Mouse (Mus musculus) heart, embryonic 16.5 days (tissue): ENCODE data around the gene Fam198a. TPM values are rescaled to one million over a fixed set of nuclear protein-coding genes. Genes with fewer than 3 reads are reported as not detected.
A peak's percentile ranks its signal among the peaks of the same experiment; 100 is the strongest.
"Not testable (repeated sequence)": the region's sequence is repeated elsewhere in the genome, so short reads cannot be mapped to it uniquely, and the experiment has no call there.

ENCODE experiments used
- ATAC-seq: fragments of 200-750 bp; cut with Nextera tagmentation; replicated peaks from 2 replicates; pipeline ENCODE4 v1.8.0; 2017; ENCODE audit warnings: moderate number of reproducible peaks; ENCODE audit not compliant: insufficient read depth, low FRiP score; ENCODE audit errors: extremely low read depth
- H3K27ac ChIP-seq: fragments of 300-500 bp; sonication (generic); 2 replicates; pipeline ENCODE4 v1.5.1; 2014; ENCODE audit warnings: mild to moderate bottlenecking, low read length, control low read depth, moderate library complexity
- H3K27me3 ChIP-seq: fragments of 300-500 bp; sonication (generic); 2 replicates; pipeline ENCODE4 v1.6.1; 2014; ENCODE audit warnings: low read length, mixed read lengths; ENCODE audit not compliant: control insufficient read depth, insufficient read depth
- H3K36me3 ChIP-seq: fragments of 300-500 bp; sonication (generic); 2 replicates; pipeline ENCODE4 v1.6.1; 2014; ENCODE audit not compliant: control insufficient read depth, insufficient read depth
- H3K4me1 ChIP-seq: fragments of 300-500 bp; sonication (generic); 2 replicates; pipeline ENCODE4 v1.6.1; 2014; ENCODE audit warnings: low read length, mixed read lengths; ENCODE audit not compliant: control insufficient read depth, insufficient read depth
- H3K4me2 ChIP-seq: fragments of 300-500 bp; sonication (generic); 2 replicates; pipeline ENCODE4 v1.6.1; 2014; ENCODE audit warnings: low read depth, mild to moderate bottlenecking, control low read depth, low read length
- H3K4me3 ChIP-seq: fragments of 300-500 bp; sonication (generic); 2 replicates; pipeline ENCODE4 v1.5.1; 2014; ENCODE audit warnings: mild to moderate bottlenecking, control low read depth, low read length
- H3K9ac ChIP-seq: fragments of 300-500 bp; sonication (generic); 2 replicates; pipeline ENCODE4 v1.6.1; 2014; ENCODE audit warnings: low read length, control low read depth
- H3K9me3 ChIP-seq: fragments of 300-500 bp; sonication (generic); replicated peaks from 2 replicates; pipeline ENCODE4 v1.6.1; 2016; ENCODE audit warnings: low read length; ENCODE audit not compliant: control insufficient read depth
- WGBS: fragments of 180-500 bp; shearing (Covaris S2); extraction: QIAGEN DNeasy Blood & Tissue Kit; methylation state at CpG from one replicate; pipeline ENCODE4 v1.1.7; 2014; 5-methylcytosine and 5-hydroxymethylcytosine counted together
- polyA plus RNA-seq: library from polyadenylated mRNA; unstranded; fragments of >200 nt; fragmentation: Nextera tagmentation; extraction: Ambion mirVana; gene quantifications from 2 replicates; pipeline ENCODE4 v1.2.1, GENCODE M21; 2015

Gene Fam198a
- polyA plus RNA-seq, 1 experiment from 2014 or later, result 1.8 TPM

GRCm38 (mm10) chr9:122018782-122019395 is 68.1 kb downstream of the Fam198a start:
- Histone ChIP-seq H3K27me3 (no peaks in the 10 kb centered on the region), H3K4me3 (no peak overlapping the region), H3K27ac (no peak overlapping the region), H3K9me3 (no peaks in the 10 kb centered on the region), H3K4me2 (peak overlapping the region; percentile 26; the same call in 1 of the 2 replicates), H3K36me3 (no peaks in the 10 kb centered on the region), H3K9ac (0 out of 2 replicates have a peak overlapping the region, but pooled peaks have one; percentile 14), H3K4me1 (peaks cover 13% of the 10 kb centered on the region)
- ATAC-seq, result peak; percentile 56
- 10% methylated on average over 8 of the region's 8 CpGs for WGBS

GRCm38 (mm10) chr9:122020321-122020720 is 69.5 kb downstream of the Fam198a start:
- H3K27ac ChIP-seq, result no peak overlapping the region
- no peak overlapping the region for H3K4me3 ChIP-seq
- ATAC-seq, result no peak
- H3K9ac ChIP-seq, result no peak overlapping the region
- 79% methylated on average over 4 of the region's 4 CpGs for WGBS
- no peaks in the 10 kb centered on the region for H3K27me3 ChIP-seq
- peaks cover 16% of the 10 kb centered on the region for H3K4me1 ChIP-seq
- no peaks in the 10 kb centered on the region for H3K9me3 ChIP-seq
- H3K4me2 ChIP-seq, result no peak overlapping the region
- no peaks in the 10 kb centered on the region for H3K36me3 ChIP-seq

- H3K4me2 ChIP-seq, H3K27me3 ChIP-seq, H3K9ac ChIP-seq, ATAC-seq, H3K27ac ChIP-seq, H3K36me3 ChIP-seq, H3K4me3 ChIP-seq, H3K9me3 ChIP-seq: not testable (repeated sequence)
- H3K4me1 ChIP-seq, result peaks cover 20% of the 10 kb centered on the region
- WGBS, result 95% methylated on average over 4 of the region's 4 CpGs
Observed at GRCm38 (mm10) chr9:122021171-122021570, 70.4 kb downstream of the Fam198a start.

- Histone ChIP-seq H3K9ac (no peak overlapping the region), H3K36me3 (no peaks in the 10 kb centered on the region), H3K9me3 (no peaks in the 10 kb centered on the region), H3K4me3 (no peak overlapping the region), H3K4me2 (no peak overlapping the region), H3K27ac (no peak overlapping the region), H3K27me3 (no peaks in the 10 kb centered on the region), H3K4me1 (peaks cover 22% of the 10 kb centered on the region)
- ATAC-seq, result no peak
- 84% methylated on average over 5 of the region's 5 CpGs for WGBS
Observed at GRCm38 (mm10) chr9:122021581-122021980, 70.8 kb downstream of the Fam198a start.

DNA sequence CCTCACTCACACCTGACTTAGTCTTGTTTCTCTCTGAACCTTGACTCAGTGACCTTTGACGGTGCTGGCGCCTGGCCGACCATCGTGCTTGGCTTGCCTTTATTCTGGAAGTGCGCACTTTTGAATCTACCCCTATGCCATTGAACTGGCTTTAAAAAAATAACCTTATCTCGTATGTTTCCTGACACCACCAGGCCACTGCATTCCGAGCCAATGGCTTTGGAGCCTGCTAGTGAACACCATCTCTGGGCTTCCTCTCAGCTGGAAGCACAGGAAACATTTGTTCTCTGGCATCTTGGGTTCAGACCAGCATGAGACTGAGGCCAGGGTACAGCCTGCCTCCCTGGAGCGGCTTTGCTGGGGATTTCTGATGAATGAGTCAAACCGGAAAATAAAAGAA is 72.0 kb downstream of the Fam198a start:
- no peaks in the 10 kb centered on the region for H3K9me3 ChIP-seq
- H3K36me3 ChIP-seq, result no peaks in the 10 kb centered on the region
- 37% methylated on average over 9 of the region's 9 CpGs for WGBS
- peaks cover 32% of the 10 kb centered on the region for H3K4me1 ChIP-seq
- peak; percentile 71 for ATAC-seq
- H3K9ac ChIP-seq, result no peak overlapping the region
- H3K27me3 ChIP-seq, result no peaks in the 10 kb centered on the region
- H3K4me3 ChIP-seq, result no peak overlapping the region
- peak overlapping the region; percentile 57 for H3K27ac ChIP-seq
- no peak overlapping the region for H3K4me2 ChIP-seq

DNA sequence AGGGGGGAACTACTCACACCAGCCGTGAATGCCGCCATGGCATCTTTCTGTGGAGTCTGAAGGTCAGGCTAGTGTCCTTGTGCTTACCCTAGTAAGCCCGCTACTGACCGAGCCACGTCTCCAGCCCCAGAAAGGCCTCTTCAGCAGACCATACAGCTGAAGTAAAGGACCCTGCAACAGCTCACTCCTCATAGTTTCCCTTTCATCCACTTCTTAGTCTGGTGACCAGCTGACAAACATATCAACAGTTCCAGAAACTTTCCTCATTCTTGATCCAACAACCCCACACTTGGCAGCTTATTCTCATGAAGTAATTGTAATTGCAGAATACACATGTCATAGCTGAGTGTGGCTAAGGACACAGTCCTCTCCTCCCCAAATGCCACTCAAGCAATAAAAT is 73.1 kb downstream of the Fam198a start:
- Histone ChIP-seq H3K4me1 (peaks cover 42% of the 10 kb centered on the region), H3K36me3 (no peaks in the 10 kb centered on the region), H3K4me2 (no peak overlapping the region), H3K4me3 (no peak overlapping the region), H3K9ac (no peak overlapping the region), H3K9me3 (no peaks in the 10 kb centered on the region), H3K27ac (peak overlapping the region; percentile 57), H3K27me3 (no peaks in the 10 kb centered on the region)
- ATAC-seq, result no peak
- WGBS, result 46% methylated on average over 5 of the region's 5 CpGs

GRCm38 (mm10) chr9:122024419-122024818 is 73.6 kb downstream of the Fam198a start:
- Histone ChIP-seq H3K36me3 (no peaks in the 10 kb centered on the region), H3K9me3 (no peaks in the 10 kb centered on the region), H3K27ac (no peak overlapping the region), H3K4me3 (no peak overlapping the region), H3K4me1 (peaks cover 41% of the 10 kb centered on the region), H3K4me2 (no peak overlapping the region), H3K27me3 (no peaks in the 10 kb centered on the region), H3K9ac (no peak overlapping the region)
- ATAC-seq, result no peak
- WGBS, result 92% methylated on average over 6 of the region's 6 CpGs

DNA sequence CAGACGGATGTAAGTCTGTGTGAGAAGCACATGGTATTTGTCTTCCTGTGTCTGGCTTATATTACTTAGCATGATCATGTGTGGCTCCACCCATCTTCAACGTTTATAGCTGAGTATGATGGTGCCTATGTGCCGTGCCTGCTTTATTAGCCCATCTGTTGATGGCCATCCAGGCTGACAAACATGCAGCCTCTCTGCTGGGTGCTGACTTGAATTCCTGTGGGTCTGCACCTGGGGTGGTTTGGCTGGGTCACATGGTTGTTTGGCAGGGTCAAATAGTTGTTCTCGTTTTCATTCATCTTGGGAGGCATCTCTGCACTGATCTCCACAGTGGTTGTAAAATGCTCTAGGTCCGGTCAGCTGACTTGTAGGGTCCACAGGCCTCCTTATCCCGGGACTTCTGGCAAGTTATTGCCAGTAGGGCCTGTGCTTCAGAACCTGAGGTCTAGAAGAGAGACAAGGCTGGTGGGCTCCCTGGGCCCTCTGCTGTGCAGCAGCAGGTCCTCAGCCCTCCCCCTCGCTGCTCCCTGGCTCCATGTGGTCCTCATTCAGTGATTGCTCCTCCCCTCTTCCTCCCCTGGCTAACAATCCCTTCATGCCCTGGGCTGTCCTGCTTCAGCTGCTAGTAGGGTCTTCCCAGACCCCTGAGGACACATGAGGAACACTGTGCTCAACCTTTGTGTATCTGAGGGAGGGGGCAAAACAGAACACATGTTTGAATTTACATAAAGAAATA is 75.2 kb downstream of the Fam198a start:
- Histone ChIP-seq H3K4me1 (peaks cover 41% of the 10 kb centered on the region), H3K27me3 (no peaks in the 10 kb centered on the region), H3K4me2 (no peak overlapping the region), H3K36me3 (no peaks in the 10 kb centered on the region), H3K9me3 (no peaks in the 10 kb centered on the region), H3K4me3 (no peak overlapping the region), H3K27ac (peak overlapping the region; percentile 91; the same call in 1 of the 2 replicates), H3K9ac (no peak overlapping the region)
- 69% methylated on average over 7 of the region's 7 CpGs for WGBS
- no peak for ATAC-seq
